Mouse (Mus musculus) stomach, postnatal 0 days (tissue): ENCODE data around the gene Tle1.

Experiments
- CTCF ChIP-seq: IDR thresholded peaks from 2 replicates; pipeline ENCODE4 v1.5.1; 2016; ENCODE audit warnings: antibody characterized with exemption, low read depth, mild to moderate bottlenecking, moderate library complexity
- EP300 ChIP-seq: optimal IDR thresholded peaks from 2 replicates; pipeline ENCODE3; 2016; ENCODE audit warnings: antibody characterized with exemption

DNA sequence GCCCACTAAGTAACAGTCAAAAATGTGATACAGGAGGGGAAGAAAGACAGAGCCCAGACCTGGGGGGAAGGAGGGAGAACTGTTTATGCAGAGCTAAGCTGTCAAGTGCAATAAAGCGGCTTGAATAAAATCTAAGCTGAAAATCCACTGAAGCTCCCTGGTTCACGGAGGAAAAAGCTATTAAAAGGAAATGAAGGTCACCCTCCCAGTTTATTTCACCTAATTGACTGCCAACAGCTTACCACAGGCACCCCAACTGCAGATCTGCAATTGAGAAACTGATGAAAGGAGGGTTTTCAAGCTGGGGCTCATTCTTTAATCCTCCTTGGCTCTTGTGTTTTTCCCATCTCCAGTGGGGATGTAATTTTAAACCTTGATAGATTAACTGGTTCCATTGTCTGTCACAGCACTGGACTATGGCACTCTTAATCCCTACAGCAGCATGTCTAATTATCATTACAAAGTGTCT, 32.9 kb downstream of the Tle1 start:
- TF ChIP-seq CTCF (no peak), EP300 (no peak)
